Mouse (Mus musculus) urinary bladder, adult 2 months (tissue): ENCODE results near the gene Gm6902. TPM values are rescaled to one million over a fixed set of nuclear protein-coding genes. Genes with fewer than 3 reads are reported as not detected.
"Not testable (repeated sequence)": the region's sequence is repeated elsewhere in the genome, so short reads cannot be mapped to it uniquely, and the experiment has no call there.

Experiments used
- DNase-seq: peaks from one replicate; pipeline ENCODE4 v3.0.0; 2022; ENCODE audit warnings: low spot score
- polyA plus RNA-seq: library from polyadenylated mRNA; depleted of rRNA; stranded (reverse); fragments of >200 nt; gene quantifications from 2 replicates; pipeline ENCODE4 v1.2.3, GENCODE M21; 2012; rRNA removed

The Gm6902 gene
- polyA plus RNA-seq: not detected in 2 replicates

GRCm38 (mm10) chr7:23278800-23279199, at the start of gene Gm6902:
Gene Gm6902 (minus strand): TSS chr7:23278900.
- DNase-seq: not testable (repeated sequence)

- DNase-seq: not testable (repeated sequence)
Observed at GRCm38 (mm10) chr7:23300892-23301291, 22.2 kb upstream of the Gm6902 start, which contains the start of gene Nlrp4e. Gene Nlrp4e (plus strand): TSS chr7:23301192.

DNA sequence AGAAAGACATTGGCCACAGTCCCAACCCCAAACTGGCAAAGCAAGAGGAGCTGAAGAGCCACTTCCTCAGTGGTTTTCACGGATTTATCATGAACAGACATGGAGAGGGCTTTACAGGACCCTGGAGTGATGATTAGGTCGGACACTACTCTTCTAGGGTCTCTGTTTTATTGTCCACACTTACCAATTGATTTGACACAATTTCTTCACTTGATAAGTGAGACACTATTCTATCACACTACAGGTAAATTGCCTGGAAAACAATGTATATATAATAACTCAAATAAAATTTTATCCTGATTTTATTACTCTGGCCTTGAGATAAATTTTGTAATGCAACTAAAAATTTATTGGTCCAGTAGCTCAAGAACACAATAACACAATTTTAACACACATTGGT, 27.1 kb downstream of the Gm6902 start, which contains the start of gene Vmn1r166:
Vmn1r166 (minus strand) TSS at position 101 of the 400 bp plus-strand sequence.
- not testable (repeated sequence) for DNase-seq

Other genes with a start within 250 kb of the Gm6902 start
- gene Vmn1r163, start 223.4 kb downstream of the Gm6902 start, polyA plus RNA-seq: not detected in 2 replicates
- not detected in 2 replicates for gene Gm8720, start 211.4 kb downstream of the Gm6902 start, polyA plus RNA-seq
- gene Gm10662, start 134.4 kb downstream of the Gm6902 start, polyA plus RNA-seq: not detected in 2 replicates
- gene Vmn1r165, start 61.6 kb downstream of the Gm6902 start, polyA plus RNA-seq: not detected in 2 replicates
- gene Vmn1r166, start 27.2 kb downstream of the Gm6902 start, polyA plus RNA-seq: not detected in 2 replicates
- not detected in 2 replicates for gene Nlrp4e, start 22.3 kb upstream of the Gm6902 start, polyA plus RNA-seq
- gene Nlrp5, start 107.0 kb upstream of the Gm6902 start, polyA plus RNA-seq: 0.03 TPM in 1 of 2 replicates, not detected in the other
- gene Vmn1r167, start 228.3 kb upstream of the Gm6902 start, polyA plus RNA-seq: not detected in 2 replicates